Mouse (Mus musculus) lung, postnatal 0 days (tissue): ENCODE measurements around the gene Card11. TPM values are rescaled to one million over a fixed set of nuclear protein-coding genes. Genes with fewer than 3 reads are reported as not detected.

ENCODE experiments used
- ATAC-seq: fragments of 200-750 bp; cut with Nextera tagmentation; 2 replicates; pipeline ENCODE4 v1.8.0; 2017; ENCODE audit warnings: moderate library complexity
- DNase-seq: peaks from one replicate; pipeline ENCODE4 v3.0.0-alpha.2; 2016; ENCODE audit warnings: low spot score
- H3K27ac ChIP-seq: fragments of 300-500 bp; sonication (generic); 2 replicates; pipeline ENCODE4 v1.5.1; 2014; ENCODE audit warnings: antibody characterized with exemption, mild to moderate bottlenecking, low read length, mixed read lengths
- H3K27me3 ChIP-seq: fragments of 300-500 bp; sonication (generic); replicated peaks from 2 replicates; pipeline ENCODE4 v1.6.1; 2014; ENCODE audit warnings: low read length, mixed read lengths; ENCODE audit not compliant: insufficient read depth
- H3K36me3 ChIP-seq: fragments of 300-500 bp; sonication (generic); 2 replicates; pipeline ENCODE4 v1.6.1; 2014; ENCODE audit warnings: low read length, mixed read lengths; ENCODE audit not compliant: insufficient read depth
- H3K4me1 ChIP-seq: fragments of 300-500 bp; sonication (generic); 2 replicates; pipeline ENCODE4 v1.6.1; 2014; ENCODE audit warnings: antibody characterized with exemption, low read depth, low read length, mixed read lengths; ENCODE audit not compliant: insufficient read depth
- H3K4me2 ChIP-seq: fragments of 300-500 bp; sonication (generic); replicated peaks from 2 replicates; pipeline ENCODE4 v1.6.1; 2014; ENCODE audit warnings: low read depth, mild to moderate bottlenecking, low read length, moderate library complexity, mixed read lengths
- H3K4me3 ChIP-seq: fragments of 300-500 bp; sonication (generic); 2 replicates; pipeline ENCODE4 v1.5.1; 2014; ENCODE audit warnings: low read depth, low read length
- H3K9ac ChIP-seq: fragments of 300-500 bp; sonication (generic); replicated peaks from 2 replicates; pipeline ENCODE4 v1.6.1; 2014; ENCODE audit warnings: low read depth, mild to moderate bottlenecking
- H3K9me3 ChIP-seq: fragments of 300-500 bp; sonication (generic); 2 replicates; pipeline ENCODE4 v1.6.1; 2016; ENCODE audit warnings: low read length, mixed read lengths
- CTCF ChIP-seq: IDR thresholded peaks from 2 replicates; pipeline ENCODE4 v1.5.1; 2016; ENCODE audit warnings: antibody characterized with exemption, mild to moderate bottlenecking
- EP300 ChIP-seq: IDR thresholded peaks from 2 replicates; pipeline ENCODE4 v1.6.1; 2016; ENCODE audit warnings: antibody characterized with exemption, mild to moderate bottlenecking, control low read depth
- WGBS: fragments of 180-500 bp; shearing (Covaris S2); extraction: QIAGEN DNeasy Blood & Tissue Kit; methylation state at CpG from one replicate; pipeline ENCODE4 v1.1.7; 2014; 5-methylcytosine and 5-hydroxymethylcytosine counted together
- polyA plus RNA-seq: library from polyadenylated mRNA; unstranded; fragments of >200 nt; fragmentation: Nextera tagmentation; extraction: Ambion mirVana; gene quantifications from 2 replicates; pipeline ENCODE4 v1.2.1, GENCODE M21; 2015

Card11 gene
- 2.1 and 2.3 TPM in 2 replicates for polyA plus RNA-seq

DNA sequence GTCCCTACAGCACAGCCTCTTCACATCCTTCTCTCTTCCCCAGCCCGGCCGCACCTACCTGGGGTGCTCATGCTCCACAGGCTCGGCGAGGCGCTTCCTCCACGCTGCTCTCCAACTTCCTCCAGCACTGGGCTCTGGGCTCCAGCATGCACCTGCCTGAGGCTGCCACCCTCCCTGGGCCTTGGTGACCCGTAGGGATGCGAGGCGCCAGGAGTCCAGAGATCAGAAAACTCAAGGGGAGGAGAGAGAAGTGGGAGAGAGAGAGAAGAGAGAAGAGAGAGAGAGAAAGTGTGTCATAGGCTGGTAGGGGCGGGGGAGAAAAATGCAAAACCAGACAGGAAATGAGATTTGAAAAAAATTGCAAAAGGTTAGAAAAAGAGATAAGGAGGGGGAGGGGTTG lies at the start of gene Card11:
Card11 (minus strand) TSS at position 234 of the 400 bp plus-strand sequence.
- no peaks in the 10 kb centered on the region for H3K4me1 ChIP-seq
- DNase-seq (no peak), ATAC-seq (no peak)
- no peak within 1 kb of the TSS for H3K27ac ChIP-seq
- H3K36me3 ChIP-seq, result no peaks in the 10 kb centered on the region
- 42% methylated on average over 10 of the region's 10 CpGs for WGBS
- no peak within 1 kb of the TSS for H3K4me3 ChIP-seq
- H3K9ac ChIP-seq, result no peak within 1 kb of the TSS
- H3K9me3 ChIP-seq, result no peaks in the 10 kb centered on the region
- no peaks in the 10 kb centered on the region for H3K27me3 ChIP-seq
- H3K4me2 ChIP-seq, result no peak within 1 kb of the TSS
- TF ChIP-seq EP300, result no peak
- no peak for TF ChIP-seq CTCF

DNA sequence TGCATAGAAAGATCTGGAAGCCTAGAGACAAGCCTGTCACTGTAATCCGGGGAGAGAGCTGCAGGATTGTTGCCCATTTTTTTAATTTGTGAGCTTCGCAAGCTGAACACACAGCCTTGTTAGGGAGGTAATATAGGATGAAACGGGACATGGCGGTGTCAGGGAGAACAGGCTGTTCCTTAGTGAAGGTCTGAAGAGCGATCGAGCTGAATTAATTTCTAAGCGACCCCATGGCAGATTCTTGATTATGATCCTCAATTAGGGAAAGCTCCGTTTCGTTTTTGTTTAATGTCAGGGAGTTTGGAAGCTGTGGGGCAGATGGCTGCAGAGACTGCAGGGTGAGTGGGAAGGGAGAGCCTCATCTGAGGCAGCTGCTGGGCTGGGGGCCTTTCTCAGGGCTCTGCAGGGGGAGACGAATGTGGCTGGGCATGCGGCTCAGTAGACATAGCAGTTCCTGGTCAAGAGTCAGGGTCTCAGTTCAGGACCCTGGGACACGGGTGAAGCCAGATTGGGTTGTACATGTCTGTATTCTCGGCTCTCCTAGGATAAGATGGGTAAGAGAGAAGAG lies 47.4 kb upstream of the Card11 start:
- Histone ChIP-seq H3K4me3 (no peak overlapping the region), H3K9me3 (no peaks in the 10 kb centered on the region; the same call in 1 of the 2 replicates), H3K4me1 (no peaks in the 10 kb centered on the region), H3K27me3 (no peaks in the 10 kb centered on the region), H3K36me3 (no peaks in the 10 kb centered on the region), H3K4me2 (no peak overlapping the region), H3K27ac (no peak overlapping the region), H3K9ac (no peak overlapping the region)
- WGBS, result 74% methylated on average over 13 of the region's 13 CpGs
- DNase-seq (no peak), ATAC-seq (no peak)
- TF ChIP-seq EP300 (no peak), CTCF (no peak)

DNA sequence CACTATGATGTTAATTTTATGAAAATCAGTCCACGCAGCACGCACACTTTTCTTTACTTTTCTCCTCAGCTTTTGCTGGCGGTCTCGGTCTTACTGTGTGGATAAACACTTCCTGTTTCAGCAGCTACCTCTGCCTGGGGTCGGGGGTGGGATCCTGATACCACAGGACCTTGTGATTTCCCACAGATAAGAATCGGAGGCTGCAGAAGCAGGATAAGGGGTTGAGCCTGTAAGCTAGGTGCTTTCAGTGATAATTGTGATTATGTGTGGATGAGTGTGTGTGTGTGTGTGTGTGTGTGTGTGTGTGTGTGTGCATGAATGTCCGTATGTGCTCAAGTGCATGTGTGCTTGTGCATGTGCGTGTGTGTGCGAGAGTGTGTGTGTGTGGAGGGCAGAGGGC lies 44.6 kb upstream of the Card11 start:
- WGBS, result 69% methylated on average over 9 of the region's 9 CpGs
- TF ChIP-seq CTCF (no peak), EP300 (no peak)
- no peak overlapping the region for H3K4me3 ChIP-seq
- H3K9me3 ChIP-seq, result no peaks in the 10 kb centered on the region
- no peaks in the 10 kb centered on the region for H3K27me3 ChIP-seq
- H3K4me2 ChIP-seq, result no peak overlapping the region
- H3K9ac ChIP-seq, result no peak overlapping the region
- no peaks in the 10 kb centered on the region for H3K4me1 ChIP-seq
- DNase-seq (no peak), ATAC-seq (no peak)
- no peak overlapping the region for H3K27ac ChIP-seq
- no peaks in the 10 kb centered on the region for H3K36me3 ChIP-seq

DNA sequence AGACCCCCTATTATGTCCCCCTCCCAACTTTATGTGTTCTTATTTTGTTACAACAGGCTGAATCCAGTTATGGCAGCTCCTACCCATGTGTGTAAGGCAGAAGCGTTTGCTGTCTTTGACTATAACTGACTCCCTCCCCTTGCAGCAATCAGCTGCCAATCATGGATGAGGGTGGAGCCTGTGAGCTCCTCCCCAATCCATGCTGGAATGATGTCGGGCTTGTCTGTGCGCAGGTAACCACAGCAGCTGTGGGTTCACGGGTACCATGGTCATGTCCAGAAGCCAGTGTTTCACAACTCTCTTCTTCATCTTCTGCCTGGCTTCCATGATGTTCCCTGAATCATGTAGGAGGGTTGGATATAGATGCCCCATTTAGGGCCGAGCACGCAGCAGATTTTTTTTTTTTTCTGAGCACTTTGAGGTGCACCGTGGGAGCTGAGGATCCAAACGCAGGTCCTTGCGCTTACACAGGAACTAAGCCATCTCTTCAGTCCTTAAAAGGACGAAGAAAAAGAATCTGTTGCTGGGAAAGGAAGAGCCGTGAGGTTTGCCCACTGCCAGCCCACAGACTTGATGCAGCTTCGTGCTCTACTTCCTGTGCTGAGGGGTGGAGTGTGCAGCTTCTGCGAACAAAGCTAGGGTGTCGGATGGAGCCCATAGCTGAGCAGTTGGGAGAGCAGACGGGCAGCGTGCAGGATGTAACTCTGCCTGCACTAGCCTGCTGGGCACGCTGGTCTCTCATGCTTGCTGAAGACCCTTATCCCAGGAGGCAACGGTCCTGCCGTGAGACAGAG lies 43.5 kb upstream of the Card11 start:
- H3K9me3 ChIP-seq, result no peaks in the 10 kb centered on the region
- WGBS, result 35% methylated on average over 19 of the region's 19 CpGs
- no peaks in the 10 kb centered on the region for H3K27me3 ChIP-seq
- no peak for ATAC-seq
- no peaks in the 10 kb centered on the region for H3K4me1 ChIP-seq
- H3K9ac ChIP-seq, result no peak overlapping the region
- H3K36me3 ChIP-seq, result no peaks in the 10 kb centered on the region
- H3K4me2 ChIP-seq, result no peak overlapping the region
- no peak for TF ChIP-seq CTCF
- no peak for TF ChIP-seq EP300
- no peak for DNase-seq
- H3K27ac ChIP-seq, result no peak overlapping the region
- no peak overlapping the region for H3K4me3 ChIP-seq

DNA sequence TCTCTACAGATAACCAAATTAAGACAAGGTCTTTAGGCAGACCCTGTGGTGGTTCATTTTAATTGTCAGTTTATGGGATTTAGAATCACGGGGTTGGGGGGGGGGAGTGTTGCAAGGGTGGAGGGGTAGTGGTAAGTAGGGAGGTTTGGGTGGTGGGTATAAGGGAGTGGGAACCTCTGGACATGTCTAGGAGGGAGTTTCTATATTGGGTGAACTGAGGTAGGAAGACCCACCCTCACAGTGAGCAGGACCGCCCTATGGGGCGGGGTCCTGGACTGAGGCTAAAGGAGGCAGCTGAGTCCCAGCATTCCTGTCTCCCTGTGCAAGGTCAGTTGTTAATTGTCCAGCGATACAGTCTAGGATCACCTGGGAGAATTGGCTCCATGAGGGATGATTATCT lies 42.0 kb upstream of the Card11 start:
- TF ChIP-seq EP300 (no peak), CTCF (no peak)
- Histone ChIP-seq H3K4me2 (no peak overlapping the region), H3K4me1 (no peaks in the 10 kb centered on the region), H3K4me3 (no peak overlapping the region), H3K27me3 (no peaks in the 10 kb centered on the region), H3K9me3 (no peaks in the 10 kb centered on the region), H3K9ac (no peak overlapping the region), H3K27ac (no peak overlapping the region), H3K36me3 (no peaks in the 10 kb centered on the region)
- 86% methylated on average over 4 of the region's 4 CpGs for WGBS
- DNase-seq (no peak), ATAC-seq (no peak)

DNA sequence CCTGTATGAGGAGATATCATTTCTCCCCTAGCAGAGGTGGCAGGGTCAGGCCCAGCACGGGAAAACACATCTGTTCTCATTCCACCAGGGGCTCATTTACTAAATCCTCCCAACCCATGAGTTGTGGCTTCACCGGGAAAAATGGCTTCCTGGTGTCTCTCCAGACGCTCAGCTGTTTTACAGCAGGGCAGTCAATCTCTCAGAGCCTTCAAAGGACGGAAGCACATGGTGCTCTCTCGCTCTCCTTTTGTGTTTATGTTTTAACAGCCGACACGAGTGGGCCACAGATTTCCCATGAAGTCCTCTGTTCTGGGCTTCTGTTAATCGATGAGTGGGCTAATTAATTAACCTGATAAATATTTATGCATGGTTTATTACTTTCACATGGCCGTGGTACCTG lies 40.5 kb upstream of the Card11 start:
- no peak for DNase-seq
- H3K9ac ChIP-seq, result no peak overlapping the region
- TF ChIP-seq EP300, result no peak
- no peak for TF ChIP-seq CTCF
- no peaks in the 10 kb centered on the region for H3K4me1 ChIP-seq
- 50% methylated on average over 9 of the region's 9 CpGs for WGBS
- no peaks in the 10 kb centered on the region for H3K9me3 ChIP-seq
- H3K4me3 ChIP-seq, result no peak overlapping the region
- H3K27ac ChIP-seq, result no peak overlapping the region
- H3K4me2 ChIP-seq, result no peak overlapping the region
- H3K27me3 ChIP-seq, result no peaks in the 10 kb centered on the region
- no peak for ATAC-seq
- no peaks in the 10 kb centered on the region for H3K36me3 ChIP-seq
